Mouse (Mus musculus) adrenal gland, postnatal 25 days (tissue): ENCODE data around the gene Fam90a1b. TPM values are rescaled to one million over a fixed set of nuclear protein-coding genes. Genes with fewer than 3 reads are reported as not detected.
A peak's percentile ranks its signal among the peaks of the same experiment; 100 is the strongest.
"Not testable (repeated sequence)": the region's sequence is repeated elsewhere in the genome, so short reads cannot be mapped to it uniquely, and the experiment has no call there.

Experiments used
- DNase-seq: peaks from one replicate; pipeline ENCODE4 v3.0.0; 2021; ENCODE audit warnings: mixed read lengths
- long read RNA-seq: library from polyadenylated mRNA; stranded (forward); transcript quantifications from one replicate; pipeline ENCODE4 v2.0.0, GENCODE M21; 2021
- microRNA-seq, 2 experiments: library from miRNA; unstranded; fragments of <30 nt; microRNA quantifications; one replicate each; pipeline ENCODE4 v1.2.0; 2021
- total RNA-seq: library from RNA; stranded (reverse); gene quantifications from 2 replicates; pipeline ENCODE4 v1.2.3, GENCODE M21; 2021

The Fam90a1b gene
- total RNA-seq, result not detected in 2 replicates
- long read RNA-seq, result 0 reads

DNA sequence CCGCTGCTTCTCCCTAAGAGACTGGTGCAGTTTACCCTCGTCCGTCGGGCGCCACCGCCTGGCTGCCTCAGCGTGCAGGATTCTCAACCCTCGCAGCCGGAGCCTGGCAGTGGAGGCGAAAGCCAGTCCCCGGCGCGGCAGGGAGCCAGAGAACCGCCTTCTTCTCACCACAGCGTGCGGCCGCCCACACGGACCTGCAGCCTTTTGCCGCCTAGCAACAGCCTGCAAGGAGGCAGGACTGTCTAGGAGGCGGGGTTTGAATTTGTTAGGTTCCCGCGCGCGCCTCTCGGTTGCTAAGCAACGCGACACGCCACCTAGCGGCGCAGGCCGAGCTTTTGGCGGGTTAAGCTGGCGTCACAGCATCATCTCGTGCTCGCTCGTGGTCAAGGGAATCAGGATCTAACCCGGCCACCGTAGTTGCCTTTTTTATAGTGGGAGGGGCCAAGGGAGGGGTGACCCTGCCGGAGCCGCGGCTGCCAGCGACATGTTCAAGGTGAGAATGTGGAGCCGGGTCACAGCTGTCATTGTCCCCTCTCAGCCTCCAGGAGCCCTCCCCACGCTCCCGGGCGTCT, at the start of gene Fam90a1b, which contains the start of gene Apoo:
TSS of gene Fam90a1b (minus strand) at position 108 of the 572 bp plus-strand sequence.
TSS of gene Apoo (plus strand) at position 448 of the 572 bp plus-strand sequence.
- peak; percentile 95 for DNase-seq

DNA sequence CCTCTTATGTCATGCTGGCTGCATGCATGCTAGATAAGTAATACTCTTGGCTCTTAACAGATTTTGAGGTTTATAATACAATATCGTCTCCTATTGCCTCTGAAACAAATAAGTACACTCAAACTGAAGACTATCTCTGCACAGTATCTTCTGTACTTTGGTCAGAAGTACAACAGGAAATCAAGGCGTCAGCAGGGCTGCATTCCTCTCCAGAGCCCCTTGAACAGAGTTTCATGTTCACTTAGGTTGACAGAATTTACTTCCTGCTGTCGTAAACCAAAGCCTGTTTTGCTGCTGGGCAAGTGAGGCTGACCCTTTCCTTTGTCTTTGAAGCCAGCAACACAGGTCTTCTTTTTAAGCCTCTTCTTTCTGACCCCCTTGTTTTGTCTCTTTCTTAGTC, 42.4 kb upstream of the Fam90a1b start:
- DNase-seq, result no peak

DNA sequence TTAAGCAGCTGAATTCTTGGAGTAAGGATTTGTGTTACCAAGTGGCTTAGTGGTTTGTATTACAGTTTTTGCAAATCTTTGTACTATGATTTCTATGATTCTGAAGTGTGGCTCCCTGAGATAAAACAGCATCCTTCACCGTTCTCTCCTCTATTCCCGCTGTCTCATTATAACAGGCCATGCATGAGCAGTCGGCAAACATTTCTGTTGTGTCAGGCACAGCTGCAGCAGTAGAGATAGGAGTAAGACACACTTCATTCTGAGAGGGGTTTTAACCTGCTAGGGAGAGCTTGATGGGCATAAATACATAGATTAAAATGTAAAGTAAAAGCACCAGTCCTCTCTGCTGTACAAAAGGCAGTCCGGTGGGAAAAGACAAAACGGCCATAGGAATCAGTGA, 12.2 kb upstream of the Fam90a1b start:
- no peak for DNase-seq

- peak; percentile 16 for DNase-seq
Observed at GRCm38 (mm10) chrX:94367248-94367647, 671 bp upstream of the Fam90a1b start.

GRCm38 (mm10) chrX:94366029-94366428, 548 bp downstream of the Fam90a1b start:
- no peak for DNase-seq

GRCm38 (mm10) chrX:94365381-94365925, 1.1 kb downstream of the Fam90a1b start:
- no peak for DNase-seq

DNA sequence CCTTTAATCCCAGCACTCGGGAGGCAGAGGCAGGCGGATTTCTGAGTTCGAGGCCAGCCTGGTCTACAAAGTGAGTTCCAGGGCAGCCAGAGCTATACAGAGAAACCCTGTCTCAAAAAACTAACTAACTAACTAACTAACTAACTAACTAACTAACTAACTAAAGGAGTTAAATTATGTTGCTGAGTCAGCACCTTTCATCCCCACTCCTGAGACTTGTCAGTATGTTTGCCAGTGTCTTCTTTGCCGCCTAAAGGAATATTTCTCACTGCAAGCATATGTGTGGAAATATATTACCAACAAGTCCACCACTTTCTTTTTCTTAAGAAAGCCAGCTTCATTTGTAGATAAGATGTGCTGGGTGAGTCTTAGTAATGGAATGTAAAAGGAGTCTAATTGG, 22.9 kb downstream of the Fam90a1b start:
- not testable (repeated sequence) for DNase-seq

DNA sequence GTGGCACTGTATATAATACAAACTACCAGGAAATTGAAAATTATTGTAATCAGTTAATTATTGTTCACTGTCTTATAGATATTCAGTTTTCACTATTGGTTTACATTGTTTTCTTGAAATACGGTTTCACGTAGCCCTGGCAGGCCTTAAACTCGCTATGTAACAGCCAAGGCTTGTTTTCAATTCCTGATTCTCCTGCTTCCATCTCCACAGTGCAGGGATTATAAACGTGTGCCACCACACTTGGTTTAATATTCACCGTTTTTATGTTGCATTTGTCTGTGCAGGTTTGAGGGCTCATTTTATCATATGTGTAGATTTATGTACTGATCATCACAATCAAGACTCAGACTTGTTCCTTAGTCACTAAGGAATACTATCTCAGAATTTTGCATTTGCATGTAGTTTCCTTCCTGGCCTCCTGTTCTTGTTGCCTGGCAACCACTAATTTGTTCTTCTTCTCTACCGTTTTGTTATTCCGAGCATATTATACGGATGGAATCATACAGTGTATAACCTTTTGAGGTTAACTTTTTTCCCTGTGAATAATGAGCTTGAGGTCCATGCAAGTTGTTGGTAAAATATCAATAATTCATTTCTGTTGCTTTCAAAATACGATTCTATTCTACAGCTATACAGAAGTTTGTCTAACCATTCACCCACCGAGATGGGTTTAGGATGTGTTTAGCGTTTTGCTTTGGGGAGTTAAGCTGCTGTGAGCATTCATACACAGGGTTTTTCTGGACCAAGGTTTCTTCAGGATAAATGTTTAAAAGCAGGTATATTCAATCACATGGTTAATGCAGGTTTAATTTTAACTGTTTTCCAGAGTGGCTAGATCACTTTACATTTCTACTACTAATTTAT, 45.3 kb downstream of the Fam90a1b start:
- DNase-seq, result no peak

Small RNA genes within 50 kb of the gene (microRNA-seq; reads per million reads assigned to microRNA genes)
- gene Gm44477, result 0 reads per million in 2 experiments

Other genes with a start within 250 kb of the Fam90a1b start
- 37.4 and 39.4 TPM in 2 replicates for gene Zfx, start 243.1 kb downstream of the Fam90a1b start, total RNA-seq
- 155 and 188 TPM in 2 replicates for gene Eif2s3x, start 153.9 kb downstream of the Fam90a1b start, total RNA-seq
- gene Klhl15, start 132.2 kb downstream of the Fam90a1b start, total RNA-seq, result 14.9 and 21.8 TPM in 2 replicates
- gene Apoo, start 340 bp upstream of the Fam90a1b start, total RNA-seq, result 45.8 and 49.6 TPM in 2 replicates
- 235 and 250 TPM in 2 replicates for gene Maged1, start 175.4 kb upstream of the Fam90a1b start, total RNA-seq